Mouse (Mus musculus): Measurements from ENCODE around the gene Rnf115.
A peak's percentile ranks its signal among the peaks of the same experiment; 100 is the strongest.

Rnf115 gene

DNA sequence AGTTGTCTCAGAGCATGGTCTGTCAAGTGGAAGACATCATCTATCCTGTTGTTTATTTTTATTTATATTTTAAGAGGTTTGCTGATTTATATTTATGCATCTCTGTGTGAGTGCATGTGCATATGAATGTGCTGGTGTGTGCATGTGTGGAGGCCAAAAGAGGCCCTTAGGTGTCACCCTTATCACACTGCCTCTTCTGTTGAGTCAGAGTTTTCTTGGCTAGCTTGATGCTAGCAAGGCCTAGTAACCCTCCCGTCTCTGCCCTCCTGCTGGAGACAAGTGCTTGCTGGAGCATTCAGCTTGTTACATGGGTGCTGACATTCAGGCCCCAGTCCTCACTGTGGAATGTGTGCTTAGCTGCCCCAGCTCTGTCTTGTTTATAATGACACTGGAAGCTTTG, 45.5 kb downstream of the Rnf115 start:
- no peak for DNase-seq (ENCODE audit: extremely low spot score, low read depth, low spot score)

DNA sequence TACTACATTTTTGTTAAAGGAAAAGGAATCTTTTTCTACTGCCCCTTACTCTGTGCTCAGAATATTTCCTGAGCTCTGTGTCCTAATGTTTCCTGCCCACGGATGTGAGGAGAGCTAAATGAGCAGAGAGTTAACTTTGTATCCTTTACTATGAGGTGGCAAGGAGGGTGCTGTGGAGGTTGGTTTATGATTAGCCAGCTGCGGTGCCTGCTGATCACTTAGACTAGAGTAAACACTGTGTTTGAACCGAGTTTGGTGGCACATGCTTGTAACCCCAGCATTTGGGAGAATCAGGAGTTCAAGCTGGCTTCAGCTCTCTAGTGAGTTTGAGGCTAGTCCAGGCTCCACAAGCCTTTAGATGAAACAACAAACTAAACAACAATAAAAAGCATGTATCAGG, 49.7 kb downstream of the Rnf115 start:
- no peak for DNase-seq (ENCODE audit: extremely low spot score, low read depth, low spot score)

DNA sequence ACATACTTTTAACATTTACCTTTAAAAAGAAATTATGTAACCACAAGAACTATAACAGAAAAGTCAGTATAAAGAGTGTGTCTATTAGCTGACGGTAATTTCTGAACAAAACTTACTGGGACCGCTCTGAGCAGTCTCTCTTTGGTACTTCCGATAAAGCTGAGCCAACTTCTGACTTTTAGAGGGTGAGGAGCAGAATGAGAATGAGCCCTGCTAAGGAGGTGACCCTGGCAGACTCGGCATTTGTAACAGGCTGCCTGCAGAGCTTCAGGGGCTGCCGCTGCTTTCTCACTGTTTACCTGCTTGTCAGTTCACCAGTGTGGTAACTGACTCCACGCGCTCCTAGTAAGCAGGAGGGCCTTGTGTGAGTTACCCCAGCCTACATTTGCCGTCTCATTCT, 54.8 kb downstream of the Rnf115 start:
- no peak for DNase-seq (ENCODE audit: extremely low spot score, low read depth, low spot score)

DNA sequence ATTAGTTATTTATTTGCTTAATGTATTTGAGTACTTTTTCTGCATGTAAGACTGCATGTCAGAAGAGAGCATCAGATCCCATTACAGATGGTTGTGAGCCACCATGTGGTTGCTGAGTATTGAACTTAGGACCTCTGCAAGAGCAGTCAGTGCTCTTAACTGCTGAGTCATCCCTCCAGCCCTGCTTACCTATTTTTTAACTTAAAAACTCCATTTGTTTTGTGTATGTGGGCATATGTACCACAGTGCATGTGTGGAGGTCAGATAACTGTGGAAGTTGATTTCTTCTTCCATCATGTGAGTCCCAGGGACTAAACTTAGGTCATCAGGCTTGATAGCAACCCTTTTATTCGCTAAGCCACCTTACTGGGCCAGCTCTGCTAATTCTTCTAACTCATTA, 60.3 kb downstream of the Rnf115 start:
- no peak for DNase-seq (ENCODE audit: extremely low spot score, low read depth, low spot score)

DNA sequence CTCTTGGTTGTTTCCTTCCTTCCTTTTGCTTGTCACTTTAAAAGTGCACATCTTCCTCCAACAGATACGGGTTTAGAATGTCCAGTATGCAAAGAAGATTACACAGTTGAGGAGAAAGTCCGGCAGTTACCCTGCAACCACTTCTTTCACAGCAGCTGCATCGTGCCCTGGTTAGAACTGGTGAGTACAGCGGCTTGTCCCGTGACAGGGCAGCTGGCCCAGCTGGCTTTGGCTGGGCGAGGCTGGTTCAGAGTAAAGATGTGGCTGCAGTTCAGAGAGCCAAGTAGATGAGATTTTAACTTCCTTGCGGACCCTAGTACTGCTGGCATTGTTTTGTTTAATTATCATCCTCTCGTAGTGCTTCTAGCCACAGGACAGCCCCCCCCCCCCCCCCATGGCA, 61.0 kb downstream of the Rnf115 start:
- no peak for DNase-seq (ENCODE audit: extremely low spot score, low read depth, low spot score)

DNA sequence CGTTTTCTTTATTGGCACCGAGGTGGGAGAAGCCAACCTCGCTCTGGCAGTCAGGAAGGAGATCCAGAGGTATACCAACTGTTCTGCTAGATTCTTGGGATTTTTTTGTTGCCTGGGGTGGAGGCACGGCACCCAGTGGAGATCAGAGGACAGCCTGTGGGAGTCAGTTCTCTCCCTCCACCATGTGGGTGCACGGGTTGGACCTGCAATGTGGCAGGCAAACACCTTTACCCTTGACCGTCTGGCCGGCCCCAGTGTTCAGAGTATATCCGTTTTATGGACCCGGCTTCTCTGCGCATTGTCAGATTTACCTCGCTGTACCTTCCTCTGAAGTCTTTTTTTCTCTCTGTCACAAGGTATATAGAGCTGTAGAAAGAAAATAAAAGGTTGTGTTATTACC, 72.8 kb downstream of the Rnf115 start:
- DNase-seq (ENCODE audit: extremely low spot score, low read depth, low spot score), result no peak

DNA sequence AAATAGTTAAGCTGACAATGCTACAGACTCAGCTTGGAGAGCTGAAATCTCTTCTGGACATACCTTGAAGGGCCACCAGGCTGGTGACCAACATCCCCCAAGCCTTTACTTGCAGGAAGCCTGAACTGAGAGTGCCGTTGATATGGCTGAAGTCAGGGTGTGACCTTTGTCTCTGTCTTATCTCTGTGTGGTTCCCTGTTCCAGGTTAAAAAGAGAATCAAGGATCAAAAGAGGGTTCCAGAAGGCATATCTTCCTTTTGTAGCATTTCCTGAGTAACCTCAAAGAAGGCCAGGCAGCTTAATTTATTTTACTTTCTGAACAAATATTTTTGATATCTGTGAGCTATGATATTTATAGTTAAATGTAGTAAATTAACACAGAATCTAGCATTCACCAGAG, 74.8 kb downstream of the Rnf115 start:
- DNase-seq (ENCODE audit: extremely low spot score, low read depth, low spot score), result no peak

DNA sequence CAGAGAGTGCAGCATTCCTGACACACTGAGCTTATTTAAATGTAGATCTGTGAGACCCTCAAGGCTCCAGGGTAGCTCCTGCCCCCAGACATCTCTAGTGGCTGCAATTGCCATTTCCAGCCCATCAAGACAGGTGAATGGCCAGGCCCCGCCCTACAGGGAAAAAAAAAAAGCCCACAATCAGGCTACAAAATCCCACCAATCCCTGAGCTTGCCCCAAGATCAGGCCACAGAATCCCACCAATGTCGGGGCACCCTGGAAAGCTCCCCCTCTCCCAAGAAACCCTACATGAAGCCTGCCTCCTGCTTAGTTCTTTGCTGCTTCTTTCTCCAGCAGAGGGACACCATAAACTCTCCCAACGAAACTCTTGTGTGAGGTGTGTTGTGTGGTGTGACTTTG, 80.7 kb downstream of the Rnf115 start:
- DNase-seq (ENCODE audit: extremely low spot score, low read depth, low spot score), result no peak

DNA sequence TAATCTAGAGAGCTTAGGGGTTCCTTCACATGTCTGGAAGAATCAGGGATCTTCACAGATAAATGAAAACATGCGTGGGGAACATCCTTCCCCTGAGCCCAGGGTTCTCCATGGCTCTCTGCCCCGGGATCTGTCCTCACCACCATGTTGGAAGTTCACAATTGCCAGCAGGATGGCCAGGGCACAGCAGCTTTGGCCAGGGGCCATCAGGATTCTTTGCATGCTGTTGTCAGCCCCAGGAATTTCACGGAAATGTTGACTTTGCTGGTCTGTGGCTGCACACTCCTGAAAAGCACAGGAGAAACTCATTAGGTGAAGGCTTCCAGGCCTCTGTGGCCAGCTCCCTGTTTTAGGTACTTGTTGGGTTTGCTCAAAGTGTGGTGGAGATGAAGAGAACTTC, 81.2 kb downstream of the Rnf115 start:
- no peak for DNase-seq (ENCODE audit: extremely low spot score, low read depth, low spot score)

DNA sequence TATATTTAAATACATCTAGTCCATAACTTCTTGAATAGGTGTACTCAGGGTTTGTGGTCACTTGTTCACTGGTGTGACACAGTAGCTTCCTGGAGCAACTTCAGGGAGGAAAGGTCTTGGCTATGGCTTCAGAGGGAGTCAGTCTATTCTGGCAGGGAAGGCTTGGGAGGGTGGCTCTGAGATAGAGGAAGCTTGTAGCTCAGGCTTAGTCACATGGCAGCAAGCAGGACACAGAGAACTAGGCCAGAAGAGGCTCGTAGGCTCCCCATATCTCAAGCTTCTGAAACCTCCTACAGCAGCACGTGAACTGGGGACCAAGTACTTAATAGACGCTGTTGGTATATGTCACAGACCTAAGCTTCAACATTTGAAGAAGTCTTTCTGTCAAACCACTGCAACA, 83.8 kb downstream of the Rnf115 start:
- DNase-seq (ENCODE audit: extremely low spot score, low read depth, low spot score), result no peak

DNA sequence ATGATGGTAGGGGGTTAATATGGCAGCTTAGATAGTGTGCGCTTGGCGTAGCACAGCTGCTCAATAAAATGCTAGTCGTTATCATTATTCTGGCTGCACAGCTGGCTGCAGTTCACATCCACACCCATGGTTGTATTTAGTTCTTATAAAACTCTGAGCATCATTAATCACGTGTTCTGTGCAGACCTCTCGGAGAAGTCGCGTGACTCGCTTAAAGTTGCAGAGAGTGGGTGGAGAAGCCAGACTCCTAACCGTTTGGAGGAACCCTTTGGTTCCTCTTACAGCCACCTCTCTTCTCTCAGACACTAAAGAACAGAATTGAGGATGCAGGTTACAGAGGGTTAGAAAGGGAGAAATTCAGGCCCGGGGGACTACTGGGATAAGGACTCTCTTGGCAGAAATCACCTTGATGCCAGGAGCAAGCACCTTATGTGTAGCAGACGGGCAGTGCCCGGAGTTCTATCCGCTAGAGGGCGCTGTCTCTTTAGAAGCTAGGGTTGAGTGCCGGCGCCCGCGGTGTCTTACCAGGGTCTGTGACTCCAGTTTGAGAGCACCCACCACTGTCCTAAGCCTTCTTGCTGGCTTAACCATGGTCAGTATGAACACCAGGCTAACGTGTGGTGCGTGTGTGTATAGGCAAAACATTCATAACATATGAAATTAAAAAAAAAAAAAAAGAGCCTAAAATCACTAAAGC, 85.1 kb downstream of the Rnf115 start:
- DNase-seq (ENCODE audit: extremely low spot score, low read depth, low spot score), result peak; percentile 33

DNA sequence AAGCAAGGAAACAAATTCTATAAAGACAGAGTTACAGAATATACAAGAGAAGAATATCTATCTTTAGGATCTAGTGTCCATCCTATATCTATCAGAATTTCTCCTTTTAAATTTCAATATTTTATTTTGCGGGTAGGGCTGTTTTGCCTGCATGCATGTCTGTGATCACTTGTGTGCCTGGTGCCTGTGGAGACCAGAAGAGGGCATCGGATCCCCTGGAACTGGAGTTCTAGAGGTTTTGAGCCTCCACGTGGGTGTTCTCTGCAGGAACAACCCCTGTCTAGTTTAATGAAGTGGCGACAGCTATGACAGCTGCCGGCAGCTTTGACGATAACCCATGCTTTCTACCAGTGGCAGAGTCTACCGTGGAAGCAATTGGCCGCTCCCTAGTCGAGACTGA, 85.6 kb downstream of the Rnf115 start:
- peak; percentile 20 for DNase-seq (ENCODE audit: extremely low spot score, low read depth, low spot score)

DNA sequence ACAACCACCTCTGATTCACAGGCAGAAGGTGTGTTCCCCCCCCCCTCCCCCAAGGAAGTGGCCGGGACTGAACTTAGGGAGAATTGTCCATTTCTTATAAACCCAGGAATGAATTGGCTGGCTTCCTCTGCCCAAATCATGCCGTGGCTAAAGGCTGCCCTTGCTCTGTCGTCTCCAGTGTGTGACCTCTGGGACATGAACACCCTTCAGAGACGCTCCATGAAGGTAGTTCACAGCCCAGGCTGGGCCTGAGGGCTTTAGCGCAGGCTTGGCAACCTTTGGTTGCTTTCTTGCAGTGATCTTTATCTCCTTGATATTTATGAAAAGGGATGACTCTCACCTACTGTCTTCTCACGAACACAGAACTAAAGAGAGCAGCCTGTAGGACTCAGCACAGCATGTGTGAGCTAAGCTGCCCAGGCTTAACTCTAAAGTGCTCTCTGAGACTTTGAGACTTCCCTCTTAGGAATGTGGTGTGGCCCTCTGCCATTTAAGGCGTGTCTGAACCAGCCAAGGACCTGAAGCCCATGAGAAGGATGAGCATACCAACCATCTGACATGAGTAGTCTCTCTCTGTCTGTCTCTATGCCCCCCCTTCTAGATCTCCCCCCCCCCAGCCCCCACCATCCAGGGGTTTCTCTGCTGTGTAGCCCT, 86.3 kb downstream of the Rnf115 start:
- DNase-seq (ENCODE audit: extremely low spot score, low read depth, low spot score), result no peak

DNA sequence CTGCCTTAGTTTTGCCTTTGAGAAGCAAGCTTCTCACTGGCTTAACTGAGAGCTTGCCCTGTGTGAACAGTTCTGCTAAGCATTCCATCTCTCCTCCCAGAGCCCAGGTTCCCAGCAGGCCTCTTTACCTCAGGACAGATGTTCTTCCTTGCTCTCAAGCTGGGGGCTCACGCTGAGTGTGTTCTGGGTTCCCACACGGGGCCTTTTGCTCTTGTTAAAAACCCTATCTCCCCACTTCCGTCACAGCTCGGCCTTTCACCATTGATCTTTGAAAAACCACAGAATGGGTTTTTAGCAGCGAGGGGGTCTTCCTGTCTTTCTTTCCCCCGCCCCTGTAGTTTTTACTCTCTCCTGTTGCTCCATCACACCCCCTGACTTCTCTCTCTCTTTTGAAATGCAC, 86.9 kb downstream of the Rnf115 start:
- no peak for DNase-seq (ENCODE audit: extremely low spot score, low read depth, low spot score)

DNA sequence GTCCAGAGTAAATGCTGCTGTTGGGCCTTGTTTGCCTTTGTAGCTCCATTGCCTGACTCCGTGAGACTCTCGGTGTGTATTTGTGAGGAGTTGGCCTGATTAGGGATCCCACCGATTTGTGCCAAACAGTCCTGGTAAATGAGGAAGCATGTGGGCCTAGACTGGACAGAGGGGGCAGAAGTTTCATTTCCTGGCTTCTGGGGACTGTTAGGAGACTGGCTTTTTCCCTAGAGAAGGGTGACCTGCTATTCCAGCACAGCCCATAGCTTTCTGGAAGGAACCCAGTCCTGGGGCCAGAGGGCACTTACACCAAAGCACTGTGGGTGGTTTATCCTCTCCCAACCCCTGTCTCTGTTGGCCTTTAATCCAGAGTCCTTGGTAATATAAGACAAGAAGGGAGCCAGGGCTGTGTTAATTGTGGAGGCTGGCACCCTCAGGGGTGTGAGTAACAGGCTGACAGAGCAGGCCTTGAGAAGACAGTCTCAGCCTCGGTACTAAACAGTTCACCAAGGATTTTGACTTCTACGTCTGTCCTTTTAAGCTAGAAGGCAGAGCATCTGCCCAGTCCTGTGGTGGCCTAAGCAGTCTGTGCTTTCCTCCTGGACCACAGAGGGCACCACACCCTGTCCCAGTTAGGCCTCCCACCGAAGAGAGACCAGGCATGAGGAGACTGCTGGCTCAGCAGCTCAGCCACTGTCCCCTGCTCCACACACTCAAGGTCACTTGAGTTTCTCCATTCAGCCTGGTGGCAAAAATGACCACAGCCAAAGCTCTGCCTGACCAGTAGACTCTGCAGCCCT, 92.9 kb downstream of the Rnf115 start:
- DNase-seq (ENCODE audit: extremely low spot score, low read depth, low spot score), result no peak

DNA sequence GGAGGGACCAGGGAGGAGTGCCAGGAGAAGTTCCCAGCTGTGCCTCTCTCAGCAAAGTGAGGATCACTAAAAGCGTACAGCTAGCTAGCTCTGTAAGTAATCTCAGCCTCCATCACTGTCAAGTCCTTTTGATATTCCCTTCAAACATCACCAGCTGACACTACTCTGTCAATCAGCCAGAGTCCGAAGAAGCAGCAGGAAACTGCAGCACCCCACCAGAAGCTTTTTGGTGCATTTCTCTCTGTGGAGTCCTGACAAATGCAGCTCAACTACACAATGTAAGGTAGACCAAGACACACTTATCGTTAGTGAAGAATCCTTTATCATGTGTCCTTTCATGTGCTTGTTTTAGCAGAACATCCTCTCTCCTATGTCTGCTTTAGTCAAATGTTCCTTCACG, 94.1 kb downstream of the Rnf115 start:
- no peak for DNase-seq (ENCODE audit: extremely low spot score, low read depth, low spot score)

DNA sequence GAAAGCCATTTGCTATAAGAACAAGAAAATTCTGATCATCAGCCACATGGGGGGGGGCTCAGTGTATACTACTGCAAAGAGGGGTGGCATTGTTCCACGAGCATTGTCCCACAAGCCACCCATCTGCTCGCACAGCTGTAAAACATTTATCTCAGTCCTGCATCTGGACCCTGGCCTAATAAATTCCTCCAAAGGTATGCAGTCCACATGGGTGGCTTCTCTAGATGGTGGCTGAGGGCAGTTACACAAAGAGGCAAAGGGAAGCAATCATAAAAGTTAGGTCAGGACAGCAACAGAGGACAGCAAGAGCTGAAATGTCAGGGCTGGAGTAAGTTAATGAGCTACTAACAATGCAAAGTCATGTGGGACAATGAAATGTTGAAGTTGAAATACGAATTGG, 96.2 kb downstream of the Rnf115 start:
- no peak for DNase-seq (ENCODE audit: extremely low spot score, low read depth, low spot score)

DNA sequence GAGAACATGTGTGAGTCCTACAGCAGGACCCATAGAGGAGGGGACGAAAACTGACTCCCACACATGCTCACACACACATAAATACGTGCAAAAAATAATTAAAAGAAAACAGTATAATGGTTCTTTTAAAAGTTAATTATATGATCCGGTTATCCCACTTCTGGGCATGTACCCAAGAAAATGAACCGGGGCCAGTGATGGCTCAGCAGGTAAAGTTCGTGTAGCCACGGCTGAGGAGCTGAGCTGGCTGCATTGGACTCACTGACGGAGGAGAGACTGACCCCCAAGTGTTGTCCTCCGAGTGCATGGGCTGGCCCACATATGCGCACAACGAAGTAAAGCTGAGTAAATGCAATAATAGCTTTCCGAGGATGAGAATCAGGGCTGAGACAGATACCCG, 97.2 kb downstream of the Rnf115 start:
- no peak for DNase-seq (ENCODE audit: extremely low spot score, low read depth, low spot score)

DNA sequence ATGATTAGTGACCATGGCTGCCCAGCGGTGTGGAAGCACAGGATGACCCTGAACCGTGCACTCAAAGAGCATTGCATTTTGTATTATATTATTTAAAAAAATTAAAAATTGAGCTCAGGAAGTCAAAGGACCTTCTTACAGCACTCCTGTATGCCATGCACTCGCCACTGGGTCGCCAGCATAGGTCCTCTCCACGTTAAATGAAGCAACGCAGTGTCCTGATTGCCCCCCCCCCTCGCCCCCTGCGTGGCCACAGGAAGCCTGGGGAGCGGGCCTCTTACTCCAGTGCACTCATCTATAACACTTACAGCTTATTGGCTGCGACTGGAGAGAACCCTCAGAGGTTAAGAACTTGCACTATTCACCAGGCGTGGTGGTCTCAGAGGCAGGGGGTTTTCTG, 97.8 kb downstream of the Rnf115 start:
- no peak for DNase-seq (ENCODE audit: extremely low spot score, low read depth, low spot score)

DNA sequence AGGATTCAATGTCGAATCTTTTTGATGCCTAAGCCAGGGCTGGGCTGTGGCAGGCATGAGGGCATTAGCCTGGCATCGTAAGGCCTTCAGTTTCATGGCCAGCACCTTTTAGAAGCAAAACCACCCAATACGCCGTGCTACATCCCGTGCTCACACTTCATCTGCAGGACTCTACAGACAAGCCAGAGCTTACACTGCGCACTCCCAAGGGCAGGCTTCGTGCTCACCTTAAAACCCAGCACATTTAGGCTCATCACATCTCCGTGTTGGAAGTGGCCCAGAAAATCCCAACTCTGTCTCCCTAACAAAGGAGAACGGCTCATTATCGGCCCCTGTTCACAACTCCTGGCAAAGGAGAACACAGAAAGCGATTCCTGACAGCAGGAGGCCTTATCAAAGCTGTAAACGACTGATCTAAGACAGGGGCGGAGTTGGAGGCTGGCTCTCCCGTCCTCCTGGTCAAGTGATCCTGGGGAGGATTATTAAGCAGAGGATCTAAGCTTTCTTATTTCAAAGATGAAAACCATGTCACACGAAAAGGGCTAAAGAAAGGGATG, 100.9 kb downstream of the Rnf115 start:
- DNase-seq (ENCODE audit: extremely low spot score, low read depth, low spot score), result no peak

DNA sequence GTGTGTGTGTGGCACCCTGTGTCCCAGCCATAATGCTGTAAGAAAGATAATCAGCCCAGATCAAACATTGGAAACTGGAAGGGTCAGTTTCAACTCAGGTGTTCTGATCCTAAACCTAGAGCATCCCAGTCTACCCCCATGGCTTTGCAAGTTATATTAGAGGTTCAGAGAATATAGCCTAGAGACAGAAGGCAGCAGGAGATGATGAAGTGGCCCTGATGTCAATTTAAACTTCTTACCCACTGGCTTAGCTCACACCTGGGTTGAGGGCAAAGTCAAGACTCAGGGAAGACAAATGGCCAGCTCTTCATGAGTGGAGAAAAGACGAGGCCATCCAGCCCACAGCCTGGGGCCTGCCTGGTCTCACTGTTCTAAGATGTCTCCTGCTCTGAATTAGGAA, 101.5 kb downstream of the Rnf115 start, which contains the start of the genes Pdzk1 and Cd160:
Gene Pdzk1 (plus strand): TSS at position 301 of the 400 bp plus-strand sequence.
Gene Cd160 (minus strand): TSS at position 368 of the 400 bp plus-strand sequence.
- no peak for DNase-seq (ENCODE audit: extremely low spot score, low read depth, low spot score)

DNA sequence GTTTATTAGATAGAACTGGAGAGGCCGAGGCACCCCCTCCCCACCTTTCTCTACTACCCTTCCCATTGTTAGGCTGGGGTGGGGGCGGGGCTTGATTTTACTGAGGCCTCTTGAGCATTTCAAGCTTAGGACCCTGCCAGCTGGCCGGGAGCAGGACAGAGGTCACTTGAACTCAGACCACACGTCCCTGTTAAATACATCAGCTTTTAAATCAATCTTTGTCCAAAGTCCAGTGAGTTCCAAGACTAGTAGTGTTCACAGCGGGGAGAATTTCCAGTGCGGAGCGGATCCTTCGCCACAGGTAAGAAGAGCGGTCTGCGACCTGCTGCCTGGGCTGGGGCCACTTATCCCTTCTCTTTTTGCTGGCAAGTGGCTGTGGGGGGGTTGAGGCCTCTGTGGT, 102.4 kb downstream of the Rnf115 start:
- DNase-seq (ENCODE audit: extremely low spot score, low read depth, low spot score), result no peak

All from hindlimb bud, embryonic 11.5 days (tissue).